In genomic region chr14:54433941-54434531, GRCm38 (mm10) we compare ENCODE assay signal across 7 mouse cellular contexts. TPM values are rescaled to one million over a fixed set of nuclear protein-coding genes. Genes with fewer than 3 reads are reported as not detected.
DNase-seq lines count a peak whose midpoint lies in the region; ATAC-seq and TF ChIP-seq lines count a peak whose summit lies in the region.

No protein-coding gene starts in this region.

- in situ Hi-C loops in ES-E14 (cut with MboI; ENCODE audit: low sequenced_read_pairs in 2 of 2, unreplicated experiment in 2 of 2), result no loop called here

- H3K4me1 ChIP-seq in ES-E14 (ENCODE audit: control insufficient read depth in 2 of 2, insufficient read depth in 2 of 2, low read length in 2 of 2, poor library complexity in 1 of 2), result peaks cover 6 to 23% of the 10 kb centered on the region in 2 experiments
- H3K4me1 ChIP-seq in embryonic facial prominence, embryonic 12.5 days, result peaks cover 38% of the 10 kb centered on the region
- 0 out of 2 replicates have a peak, but pooled peaks cover 6% of the 10 kb centered on the region for H3K4me1 ChIP-seq in hindbrain, postnatal 0 days (ENCODE audit: insufficient read depth, low read length)
- H3K4me1 ChIP-seq in midbrain, embryonic 10.5 days, result peaks cover 62% of the 10 kb centered on the region

- DNase-seq in ES-E14 (ENCODE audit: low read depth, low spot score), result no peak
- DNase-seq in hindbrain, postnatal 0 days (ENCODE audit: low spot score), result no peak
- DNase-seq in midbrain, embryonic 10.5 days (ENCODE audit: low spot score), result no peak
- DNase-seq in left cerebral cortex, adult 9 months (ENCODE audit: low spot score in 2 of 2), result no peak
- DNase-seq in thymus, postnatal 4 days, result no peak
- DNase-seq in adrenal gland, postnatal 4 days (ENCODE audit: low spot score in 2 of 2), result no peak

- peaks cover 9% of the 10 kb centered on the region for H3K36me3 ChIP-seq in ES-E14 (ENCODE audit: control insufficient read depth, insufficient read depth, low read length, poor library complexity, severe bottlenecking)
- H3K36me3 ChIP-seq in embryonic facial prominence, embryonic 12.5 days, result peaks cover 51% of the 10 kb centered on the region
- peaks cover 7% of the 10 kb centered on the region; the same call in 1 of the 2 replicates for H3K36me3 ChIP-seq in hindbrain, postnatal 0 days (ENCODE audit: insufficient read depth, low read length)
- H3K36me3 ChIP-seq in midbrain, embryonic 10.5 days, result peaks cover 48% of the 10 kb centered on the region

- H3K4me2 ChIP-seq in embryonic facial prominence, embryonic 12.5 days (replicated peaks), result peak overlapping the region; percentile 92
- peak overlapping the region; percentile 72 for H3K4me2 ChIP-seq in hindbrain, postnatal 0 days (ENCODE audit: low read depth, low read length)

- H3K9ac ChIP-seq in ES-E14 (ENCODE audit: insufficient read depth, low read depth, low read length, poor library complexity, severe bottlenecking), result no peak overlapping the region
- H3K9ac ChIP-seq in embryonic facial prominence, embryonic 12.5 days, result peak overlapping the region; percentile 97
- H3K9ac ChIP-seq in hindbrain, postnatal 0 days (replicated peaks; ENCODE audit: low read length), result peak overlapping the region; percentile 79; the same call in 1 of the 2 replicates

- H3K9me3 ChIP-seq in ES-E14 (ENCODE audit: control insufficient read depth, insufficient read depth, low read depth, low read length), result no peaks in the 10 kb centered on the region
- H3K9me3 ChIP-seq in embryonic facial prominence, embryonic 12.5 days, result no peaks in the 10 kb centered on the region
- no peaks in the 10 kb centered on the region for H3K9me3 ChIP-seq in hindbrain, postnatal 0 days (ENCODE audit: low read length)
- H3K9me3 ChIP-seq in midbrain, embryonic 10.5 days (replicated peaks), result no peaks in the 10 kb centered on the region

- no peak for ATAC-seq in embryonic facial prominence, embryonic 12.5 days (ENCODE audit: insufficient number of reproducible peaks, insufficient read depth, low FRiP score, low TSS enrichment)
- ATAC-seq in hindbrain, postnatal 0 days, result no peak

- 62% methylated on average over 12 of the region's 12 CpGs for WGBS in embryonic facial prominence, embryonic 12.5 days
- 67% methylated on average over 12 of the region's 12 CpGs for WGBS in hindbrain, postnatal 0 days
- WGBS in midbrain, embryonic 10.5 days, result 74% methylated on average over 12 of the region's 12 CpGs

- H3K27me3 ChIP-seq in embryonic facial prominence, embryonic 12.5 days, result no peaks in the 10 kb centered on the region
- no peaks in the 10 kb centered on the region for H3K27me3 ChIP-seq in hindbrain, postnatal 0 days (ENCODE audit: insufficient read depth, low read length)
- H3K27me3 ChIP-seq in midbrain, embryonic 10.5 days (ENCODE audit: low read depth, poor library complexity, severe bottlenecking), result peaks cover 22% of the 10 kb centered on the region

- H3K27ac ChIP-seq in ES-E14 (ENCODE audit: insufficient read depth, low read depth, low read length, poor library complexity, severe bottlenecking), result no peak overlapping the region
- H3K27ac ChIP-seq in embryonic facial prominence, embryonic 12.5 days, result peak overlapping the region; percentile 99
- H3K27ac ChIP-seq in hindbrain, postnatal 0 days, result peak overlapping the region; percentile 92; the same call in 1 of the 2 replicates
- H3K27ac ChIP-seq in midbrain, embryonic 10.5 days (replicated peaks), result 0 out of 2 replicates have a peak overlapping the region, but pooled peaks have one; percentile 96

- TF ChIP-seq CTCF in hindbrain, postnatal 0 days (IDR thresholded peaks at IDR 0.05; ENCODE audit: low read depth), result no peak

- 0 out of 4 replicates have a peak overlapping the region, but pooled peaks have one; percentile 11 to 69 for H3K4me3 ChIP-seq in ES-E14 (ENCODE audit: insufficient read depth in 1 of 2, low read depth in 1 of 2, low read length in 2 of 2, poor library complexity in 1 of 2, severe bottlenecking in 1 of 2)
- H3K4me3 ChIP-seq in embryonic facial prominence, embryonic 12.5 days, result peak overlapping the region; percentile 87
- H3K4me3 ChIP-seq in hindbrain, postnatal 0 days (ENCODE audit: low read length), result peak overlapping the region; percentile 60
- H3K4me3 ChIP-seq in midbrain, embryonic 10.5 days, result peak overlapping the region; percentile 76

TF ChIP-seq in ES-E14, 5 proteins besides CTCF, POLR2A, EP300 and RAD21:
- TF ChIP-seq ZC3H11A (IDR thresholded peaks at IDR 0.05; ENCODE audit: borderline replicate concordance, low read depth, low read length) (no peak), HCFC1 (IDR thresholded peaks at IDR 0.05; ENCODE audit: borderline replicate concordance, insufficient read depth, low read length) (no peak), CHD2 (IDR thresholded peaks at IDR 0.05; ENCODE audit: low read depth, low read length) (peak; percentile 56; the same call in 1 of the 2 replicates)

RNA-seq across cellular contexts. Expression of gene Mmp14, which starts 2.6 kb away (rescaled TPM):
- 29.8 and 67.3 TPM in 2 replicates for total RNA-seq in ES-E14 (2012; rRNA removed)
- polyA plus RNA-seq in embryonic facial prominence, embryonic 12.5 days (2016; fragmentation: Nextera tagmentation; extraction: Ambion mirVana), result 182 and 194 TPM in 2 replicates
- total RNA-seq in hindbrain, postnatal 0 days (2014; rRNA removed), result 50.1 and 53.3 TPM in 2 replicates
- 44.5 and 47.2 TPM in 2 replicates for polyA plus RNA-seq in hindbrain, postnatal 0 days (2015; fragmentation: Nextera tagmentation; extraction: Ambion mirVana)
- 56.0 and 70.5 TPM in 2 replicates for polyA plus RNA-seq in midbrain, embryonic 10.5 days (2016; fragmentation: Nextera tagmentation; extraction: Ambion mirVana)
- total RNA-seq in adrenal gland, postnatal 4 days (2021), result 100 to 1,000 TPM; 215 to 216 TPM

RNA-seq across cellular contexts. Expression of gene Mrpl52, which starts 7.3 kb away (rescaled TPM):
- 137 and 272 TPM in 2 replicates for total RNA-seq in ES-E14 (2012; rRNA removed)
- 253 and 263 TPM in 2 replicates for polyA plus RNA-seq in embryonic facial prominence, embryonic 12.5 days (2016; fragmentation: Nextera tagmentation; extraction: Ambion mirVana)
- total RNA-seq in hindbrain, postnatal 0 days (2014; rRNA removed), result 113 and 129 TPM in 2 replicates
- 266 and 297 TPM in 2 replicates for polyA plus RNA-seq in hindbrain, postnatal 0 days (2015; fragmentation: Nextera tagmentation; extraction: Ambion mirVana)
- 205 and 211 TPM in 2 replicates for polyA plus RNA-seq in midbrain, embryonic 10.5 days (2016; fragmentation: Nextera tagmentation; extraction: Ambion mirVana)
- 100 to 1,000 TPM; 219 to 235 TPM for total RNA-seq in adrenal gland, postnatal 4 days (2021)

RNA-seq across cellular contexts. Expression of gene Slc7a7, which starts 16.5 kb away (rescaled TPM):
- 93.1 and 310 TPM in 2 replicates for total RNA-seq in ES-E14 (2012; rRNA removed)
- 4.8 and 5.2 TPM in 2 replicates for polyA plus RNA-seq in embryonic facial prominence, embryonic 12.5 days (2016; fragmentation: Nextera tagmentation; extraction: Ambion mirVana)
- total RNA-seq in hindbrain, postnatal 0 days (2014; rRNA removed), result 3.7 and 4.5 TPM in 2 replicates
- polyA plus RNA-seq in hindbrain, postnatal 0 days (2015; fragmentation: Nextera tagmentation; extraction: Ambion mirVana), result 3.6 TPM in 2 replicates
- 4.5 and 5.9 TPM in 2 replicates for polyA plus RNA-seq in midbrain, embryonic 10.5 days (2016; fragmentation: Nextera tagmentation; extraction: Ambion mirVana)
- 10 to 100 TPM in 1 of 2 experiments, 1 to 10 TPM in 1; 8.0 to 18.2 TPM for total RNA-seq in adrenal gland, postnatal 4 days (2021)

RNA-seq across cellular contexts. Expression of gene Lrp10, which starts 29.9 kb away (rescaled TPM):
- 20.8 and 48.1 TPM in 2 replicates for total RNA-seq in ES-E14 (2012; rRNA removed)
- polyA plus RNA-seq in embryonic facial prominence, embryonic 12.5 days (2016; fragmentation: Nextera tagmentation; extraction: Ambion mirVana), result 33.1 and 34.6 TPM in 2 replicates
- 57.7 and 62.5 TPM in 2 replicates for total RNA-seq in hindbrain, postnatal 0 days (2014; rRNA removed)
- polyA plus RNA-seq in hindbrain, postnatal 0 days (2015; fragmentation: Nextera tagmentation; extraction: Ambion mirVana), result 36.0 and 38.8 TPM in 2 replicates
- 25.1 and 26.0 TPM in 2 replicates for polyA plus RNA-seq in midbrain, embryonic 10.5 days (2016; fragmentation: Nextera tagmentation; extraction: Ambion mirVana)
- 10 to 100 TPM; 77.0 to 88.0 TPM for total RNA-seq in adrenal gland, postnatal 4 days (2021)

RNA-seq across cellular contexts. Expression of gene Rem2, which starts 41.9 kb away (rescaled TPM):
- 0.85 and 1.4 TPM in 2 replicates for total RNA-seq in ES-E14 (2012; rRNA removed)
- 5.5 and 6.9 TPM in 2 replicates for polyA plus RNA-seq in embryonic facial prominence, embryonic 12.5 days (2016; fragmentation: Nextera tagmentation; extraction: Ambion mirVana)
- total RNA-seq in hindbrain, postnatal 0 days (2014; rRNA removed), result 28.1 and 32.8 TPM in 2 replicates
- polyA plus RNA-seq in hindbrain, postnatal 0 days (2015; fragmentation: Nextera tagmentation; extraction: Ambion mirVana), result 25.2 and 25.3 TPM in 2 replicates
- 18.6 and 29.8 TPM in 2 replicates for polyA plus RNA-seq in midbrain, embryonic 10.5 days (2016; fragmentation: Nextera tagmentation; extraction: Ambion mirVana)
- total RNA-seq in adrenal gland, postnatal 4 days (2021), result 1 to 10 TPM; 1.6 to 2.3 TPM
